Mouse (Mus musculus) frontal cortex, adult (tissue): ENCODE data around the gene Nr3c2.

Experiments used
- ATAC-seq: cut with Nextera tagmentation; 2 replicates; pipeline ENCODE4 v1.9.2; 2017; ENCODE audit warnings: mild to moderate bottlenecking, moderate library complexity, mixed read lengths; ENCODE audit not compliant: low TSS enrichment

Nr3c2 gene

GRCm38 (mm10) chr8:77055492-77056021 lies 156.3 kb downstream of the Nr3c2 start:
- ATAC-seq, result no peak

- no peak for ATAC-seq
These were observed 157.6 kb downstream of the Nr3c2 start for GRCm38 (mm10) chr8:77056853-77057252.

- ATAC-seq, result no peak
These were observed 183.4 kb downstream of the Nr3c2 start for GRCm38 (mm10) chr8:77082687-77083086.

GRCm38 (mm10) chr8:77086036-77086435 lies 186.8 kb downstream of the Nr3c2 start:
- ATAC-seq, result peak; percentile 83

GRCm38 (mm10) chr8:77096721-77097120 lies 197.5 kb downstream of the Nr3c2 start:
- ATAC-seq, result no peak

GRCm38 (mm10) chr8:77098101-77098500 lies 198.9 kb downstream of the Nr3c2 start:
- ATAC-seq, result no peak

GRCm38 (mm10) chr8:77100370-77100769 lies 201.1 kb downstream of the Nr3c2 start:
- no peak for ATAC-seq

GRCm38 (mm10) chr8:77102879-77103278 lies 203.6 kb downstream of the Nr3c2 start:
- ATAC-seq, result no peak

GRCm38 (mm10) chr8:77112719-77113118 lies 213.5 kb downstream of the Nr3c2 start:
- no peak; the same call in 1 of the 2 replicates for ATAC-seq

GRCm38 (mm10) chr8:77114769-77115168 lies 215.5 kb downstream of the Nr3c2 start:
- peak; percentile 90 for ATAC-seq

- ATAC-seq, result no peak
These were observed 217.3 kb downstream of the Nr3c2 start for GRCm38 (mm10) chr8:77116419-77117079.

- ATAC-seq, result peak; percentile 44
These were observed 221.7 kb downstream of the Nr3c2 start for GRCm38 (mm10) chr8:77120810-77121570.

- ATAC-seq, result peak; percentile 53
These were observed 222.3 kb downstream of the Nr3c2 start for GRCm38 (mm10) chr8:77121571-77121890.

- ATAC-seq, result no peak
These were observed 223.1 kb downstream of the Nr3c2 start for GRCm38 (mm10) chr8:77122300-77122699.

GRCm38 (mm10) chr8:77125777-77126176 lies 226.5 kb downstream of the Nr3c2 start:
- peak; percentile 59; the same call in 1 of the 2 replicates for ATAC-seq

GRCm38 (mm10) chr8:77128006-77128405 lies 228.8 kb downstream of the Nr3c2 start:
- no peak for ATAC-seq

GRCm38 (mm10) chr8:77132903-77133637 lies 233.8 kb downstream of the Nr3c2 start:
- ATAC-seq, result peak; percentile 80

GRCm38 (mm10) chr8:77133797-77134385 lies 234.6 kb downstream of the Nr3c2 start:
- ATAC-seq, result no peak

GRCm38 (mm10) chr8:77145285-77145684 lies 246.0 kb downstream of the Nr3c2 start:
- ATAC-seq, result no peak

- ATAC-seq, result no peak
These were observed 255.3 kb downstream of the Nr3c2 start for GRCm38 (mm10) chr8:77154496-77154895.

GRCm38 (mm10) chr8:77169320-77169719 lies 270.1 kb downstream of the Nr3c2 start:
- no peak for ATAC-seq
